Mouse (Mus musculus): ENCODE results near the gene Atf7ip. TPM values are rescaled to one million over a fixed set of nuclear protein-coding genes. Genes with fewer than 3 reads are reported as not detected.

The Atf7ip gene
- polyA plus RNA-seq, 1 experiment from 2014 or later: 14.6 TPM

DNA sequence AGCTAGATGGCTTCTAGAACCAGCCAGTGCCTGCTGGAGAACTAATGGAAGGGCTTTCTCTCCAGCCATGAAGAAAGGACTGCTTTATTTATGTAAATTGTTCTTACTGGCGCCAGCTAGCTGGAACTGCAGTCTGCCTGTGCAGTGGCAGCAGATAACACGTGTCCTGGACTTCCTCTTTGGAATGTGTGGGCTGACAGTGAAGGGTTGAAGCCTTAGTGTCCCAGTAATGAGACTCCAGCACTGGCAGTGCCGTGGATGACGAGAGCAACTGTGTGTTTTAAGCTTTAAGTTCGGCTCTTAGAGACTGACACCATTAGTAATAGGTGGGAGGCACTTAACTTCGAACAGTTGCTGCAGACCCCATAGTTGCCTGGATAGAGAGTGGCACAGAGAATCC lies 37.2 kb downstream of the Atf7ip start:
- Histone ChIP-seq H3K4me3 (replicated peaks) (no peak overlapping the region), H3K36me3 (replicated peaks) (peaks cover 35% of the 10 kb centered on the region), H3K9me3 (replicated peaks) (no peaks in the 10 kb centered on the region), H3K27me3 (no peaks in the 10 kb centered on the region), H3K4me1 (replicated peaks) (peaks cover 38% of the 10 kb centered on the region), H3K27ac (replicated peaks) (peak overlapping the region; percentile 59), H3K9ac (peak overlapping the region; percentile 15; the same call in 1 of the 2 replicates), H3K4me2 (peak overlapping the region; percentile 44)
- WGBS (ENCODE audit: insufficient replicate concordance): 12% methylated on average over 6 of the region's 6 CpGs
- peak; percentile 61 for ATAC-seq (ENCODE audit: insufficient read depth)

DNA sequence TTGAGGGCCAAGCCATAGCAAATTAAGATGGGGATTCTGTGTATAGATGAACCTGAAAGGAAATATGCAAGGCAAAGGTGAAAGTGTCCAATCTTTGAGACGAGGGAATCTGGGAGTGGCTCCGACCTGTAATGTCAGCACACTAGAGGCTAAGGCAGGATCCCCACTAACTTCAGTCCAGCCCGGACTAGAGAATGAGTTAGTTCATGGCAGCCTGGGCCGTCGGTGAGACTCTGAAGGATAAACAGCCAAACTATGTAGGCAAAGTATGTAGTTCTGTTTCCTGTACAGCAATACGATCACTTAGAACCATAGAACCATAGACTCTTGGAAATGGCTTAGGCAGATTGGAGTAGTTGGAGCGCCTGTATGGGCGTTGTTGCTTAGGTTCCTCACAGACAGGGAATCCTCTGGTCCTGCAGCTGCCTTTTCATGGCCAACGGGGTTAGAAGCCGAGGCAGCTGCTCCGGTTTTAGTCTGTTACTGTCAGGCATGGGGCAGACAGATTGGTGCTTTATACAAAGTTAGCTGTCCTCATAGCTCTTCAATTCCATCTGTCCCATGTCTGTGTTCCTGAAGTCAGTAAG lies 39.4 kb downstream of the Atf7ip start:
- Histone ChIP-seq H3K4me2 (no peak overlapping the region), H3K36me3 (replicated peaks) (peaks cover 14% of the 10 kb centered on the region), H3K9me3 (replicated peaks) (no peaks in the 10 kb centered on the region), H3K4me1 (replicated peaks) (peaks cover 52% of the 10 kb centered on the region), H3K4me3 (replicated peaks) (no peak overlapping the region), H3K27ac (replicated peaks) (no peak overlapping the region), H3K27me3 (no peaks in the 10 kb centered on the region), H3K9ac (no peak overlapping the region)
- ATAC-seq (ENCODE audit: insufficient read depth): no peak
- WGBS (ENCODE audit: insufficient replicate concordance): 88% methylated on average over 11 of the region's 11 CpGs

DNA sequence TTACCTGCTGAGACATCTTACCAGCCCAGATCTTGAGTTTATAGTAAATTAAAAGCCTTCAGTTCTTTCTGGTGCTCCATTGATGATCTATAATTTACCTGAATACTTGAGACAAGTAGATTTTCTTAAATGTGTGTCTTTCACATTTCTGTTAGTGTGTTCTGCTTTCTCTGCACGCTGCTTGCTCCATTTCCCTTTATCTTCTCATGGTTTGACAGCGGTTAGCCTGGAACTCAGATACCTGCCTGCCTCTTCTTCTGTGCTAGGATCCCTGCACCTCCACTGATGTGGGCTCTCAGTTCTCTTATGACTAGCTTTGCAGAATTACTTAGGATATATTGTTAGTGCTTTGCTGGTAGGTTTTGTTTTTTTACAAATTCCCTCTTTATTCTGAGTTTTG lies 40.3 kb downstream of the Atf7ip start:
- ATAC-seq (ENCODE audit: insufficient read depth): no peak
- Histone ChIP-seq H3K4me2 (no peak overlapping the region), H3K27ac (replicated peaks) (no peak overlapping the region), H3K36me3 (replicated peaks) (peaks cover 5% of the 10 kb centered on the region; the same call in 1 of the 2 replicates), H3K9me3 (replicated peaks) (no peaks in the 10 kb centered on the region), H3K9ac (no peak overlapping the region), H3K4me1 (replicated peaks) (peaks cover 58% of the 10 kb centered on the region), H3K27me3 (no peaks in the 10 kb centered on the region), H3K4me3 (replicated peaks) (no peak overlapping the region)
- 62% methylated on average over 2 of the region's 2 CpGs for WGBS (ENCODE audit: insufficient replicate concordance)

DNA sequence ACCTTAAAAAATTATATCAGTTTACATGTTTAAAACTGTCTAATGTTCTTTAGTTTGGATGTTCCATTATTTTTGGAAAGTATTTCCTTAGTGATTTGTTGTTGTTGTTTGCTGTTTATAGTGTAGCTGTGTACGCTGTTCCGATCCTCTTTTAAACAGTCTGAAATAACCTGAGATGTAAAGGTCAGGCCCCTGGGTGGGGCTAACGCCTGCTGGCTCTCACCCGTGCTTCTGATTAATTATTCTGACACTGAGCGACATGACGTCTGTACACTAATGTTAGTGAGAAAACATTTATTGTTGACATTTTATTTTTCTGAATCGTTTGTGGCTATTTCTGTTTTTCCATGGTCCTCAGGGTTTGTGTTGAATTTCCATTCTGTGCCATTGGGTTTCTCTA lies 41.0 kb downstream of the Atf7ip start:
- Histone ChIP-seq H3K9me3 (replicated peaks) (no peaks in the 10 kb centered on the region), H3K27ac (replicated peaks) (no peak overlapping the region), H3K4me2 (no peak overlapping the region), H3K9ac (no peak overlapping the region), H3K36me3 (replicated peaks) (no peaks in the 10 kb centered on the region), H3K27me3 (no peaks in the 10 kb centered on the region), H3K4me3 (replicated peaks) (no peak overlapping the region), H3K4me1 (replicated peaks) (peaks cover 52% of the 10 kb centered on the region)
- WGBS (ENCODE audit: insufficient replicate concordance): 68% methylated on average over 7 of the region's 7 CpGs
- no peak for ATAC-seq (ENCODE audit: insufficient read depth)

DNA sequence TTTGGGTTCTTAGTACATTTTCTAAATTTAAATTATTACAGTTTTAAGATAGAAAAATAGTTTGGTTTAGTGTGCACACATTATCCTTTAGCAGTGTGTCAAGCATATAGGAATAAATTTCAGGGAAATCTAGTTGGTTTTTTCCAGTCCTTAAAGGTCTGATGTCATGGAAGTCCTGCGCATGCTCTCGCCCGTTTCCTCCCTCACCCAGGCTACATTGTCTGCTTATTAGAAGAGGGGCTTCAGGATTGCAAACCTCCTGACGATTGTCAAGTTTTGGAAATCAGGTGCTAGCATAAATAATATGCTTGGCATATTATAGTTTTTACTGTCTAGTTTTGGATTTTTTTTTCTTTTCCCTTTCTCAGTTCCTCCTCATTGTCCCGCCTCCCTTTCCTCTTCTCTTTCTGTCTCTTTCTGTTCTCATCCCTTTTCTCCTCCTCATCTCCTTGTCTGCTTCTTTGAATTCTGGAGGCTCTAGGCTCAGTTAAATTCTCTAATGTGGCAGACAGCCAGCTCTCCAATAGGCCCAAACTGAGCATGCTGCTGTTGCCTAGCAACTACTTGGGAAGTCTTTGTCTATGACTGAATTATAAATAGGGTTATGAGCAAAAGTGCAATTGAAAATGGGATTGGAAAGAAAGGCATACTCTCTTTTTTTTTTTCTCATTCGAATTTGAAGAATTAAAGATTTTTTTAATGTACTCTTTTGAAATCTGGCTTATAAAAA lies 42.2 kb downstream of the Atf7ip start:
- no peaks in the 10 kb centered on the region for H3K36me3 ChIP-seq (replicated peaks)
- no peak overlapping the region for H3K27ac ChIP-seq (replicated peaks)
- H3K4me3 ChIP-seq (replicated peaks): no peak overlapping the region
- WGBS (ENCODE audit: insufficient replicate concordance): 78% methylated on average over 6 of the region's 6 CpGs
- H3K4me2 ChIP-seq: no peak overlapping the region
- H3K27me3 ChIP-seq: no peaks in the 10 kb centered on the region
- H3K4me1 ChIP-seq (replicated peaks): peaks cover 51% of the 10 kb centered on the region
- H3K9ac ChIP-seq: no peak overlapping the region
- no peaks in the 10 kb centered on the region for H3K9me3 ChIP-seq (replicated peaks)
- no peak for ATAC-seq (ENCODE audit: insufficient read depth)

DNA sequence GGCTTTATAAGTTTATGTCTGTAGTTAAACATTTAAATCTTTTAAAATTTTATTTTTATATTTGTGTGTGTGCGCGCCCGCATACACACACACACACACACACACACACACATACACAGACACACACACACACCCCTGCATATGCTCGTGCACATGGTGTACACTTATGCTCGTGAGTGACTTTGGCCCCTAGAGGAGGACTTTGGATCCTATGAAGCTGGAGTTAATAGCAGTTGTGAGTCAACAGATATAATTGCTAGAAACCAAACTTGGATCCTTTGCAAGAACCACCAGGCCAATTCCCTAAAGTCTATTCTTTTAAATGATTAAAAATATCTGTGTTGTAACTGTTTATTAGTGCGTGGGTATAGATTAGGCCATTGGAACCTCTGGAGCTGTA lies 42.8 kb downstream of the Atf7ip start:
- H3K4me1 ChIP-seq (replicated peaks): peaks cover 50% of the 10 kb centered on the region

DNA sequence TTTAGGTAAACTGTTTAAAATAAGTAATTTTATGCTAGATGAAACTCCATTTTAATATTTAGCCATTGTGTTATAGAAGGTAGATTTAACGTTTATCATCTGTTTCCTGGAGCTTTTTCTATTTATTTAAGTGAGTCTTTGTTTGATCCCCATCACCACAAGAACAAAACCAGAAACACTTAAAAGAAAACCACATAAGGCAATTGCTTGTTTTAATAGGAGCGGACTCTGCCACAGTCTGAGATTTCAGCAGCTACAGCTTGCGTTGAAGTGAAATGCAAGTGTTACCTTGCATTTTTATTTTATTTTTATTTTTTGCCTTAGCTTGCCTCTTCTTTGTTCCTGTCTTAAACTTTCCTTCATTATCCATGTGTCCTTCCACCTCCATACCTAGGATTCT lies 43.6 kb downstream of the Atf7ip start:
- H3K27me3 ChIP-seq: no peaks in the 10 kb centered on the region
- no peaks in the 10 kb centered on the region for H3K9me3 ChIP-seq (replicated peaks)
- H3K27ac ChIP-seq (replicated peaks): no peak overlapping the region
- H3K4me1 ChIP-seq (replicated peaks): peaks cover 54% of the 10 kb centered on the region
- 82% methylated on average over 3 of the region's 3 CpGs for WGBS (ENCODE audit: insufficient replicate concordance)
- H3K9ac ChIP-seq: no peak overlapping the region
- no peak for ATAC-seq (ENCODE audit: insufficient read depth)
- no peak overlapping the region for H3K4me2 ChIP-seq
- H3K36me3 ChIP-seq (replicated peaks): no peaks in the 10 kb centered on the region
- no peak overlapping the region for H3K4me3 ChIP-seq (replicated peaks)

More for the DNA sequence above, 42.8 kb downstream of the Atf7ip start:
- WGBS (ENCODE audit: insufficient replicate concordance): 74% methylated on average over 6 of the region's 6 CpGs
- H3K4me2 ChIP-seq: no peak overlapping the region
- H3K36me3 ChIP-seq (replicated peaks): no peaks in the 10 kb centered on the region
- no peaks in the 10 kb centered on the region for H3K27me3 ChIP-seq
- H3K27ac ChIP-seq (replicated peaks): no peak overlapping the region
- no peak overlapping the region for H3K4me3 ChIP-seq (replicated peaks)
- no peak for ATAC-seq (ENCODE audit: insufficient read depth)
- H3K9ac ChIP-seq: no peak overlapping the region
- no peaks in the 10 kb centered on the region for H3K9me3 ChIP-seq (replicated peaks)

DNA sequence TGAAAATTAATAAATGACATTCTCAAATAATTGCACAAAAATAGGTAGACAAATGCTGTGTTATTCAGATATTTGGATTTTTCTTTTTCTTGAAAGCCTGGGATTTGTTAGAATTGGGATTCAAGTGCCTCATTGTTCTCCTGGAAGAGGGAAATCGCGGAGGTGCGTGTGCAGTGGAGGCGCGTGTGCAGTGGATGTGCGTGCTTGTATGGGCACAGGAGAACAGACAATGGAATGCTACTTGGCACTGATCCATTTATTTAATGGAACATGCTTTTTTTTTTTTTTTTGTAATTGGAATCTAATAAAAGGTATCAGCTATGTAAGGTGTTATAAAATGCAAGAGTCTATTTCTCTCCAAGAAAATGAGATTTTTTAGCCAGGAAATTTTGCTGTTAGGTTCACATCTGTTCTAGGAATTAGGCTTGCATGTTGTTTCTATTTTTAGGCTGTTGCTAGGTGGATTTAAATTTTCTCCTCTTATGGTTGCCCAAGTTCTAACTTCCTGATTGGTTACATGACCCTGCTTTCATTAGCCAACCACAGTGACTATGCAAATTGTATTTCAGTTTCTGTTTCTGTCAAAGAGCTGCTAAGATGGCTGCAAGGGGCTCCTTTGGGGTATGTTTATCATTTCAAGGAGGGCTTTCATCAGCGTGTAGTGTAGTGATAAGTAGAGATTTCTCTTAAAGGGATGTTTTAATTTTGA lies 44.8 kb downstream of the Atf7ip start:
- H3K27me3 ChIP-seq: no peaks in the 10 kb centered on the region
- H3K9me3 ChIP-seq (replicated peaks): no peaks in the 10 kb centered on the region
- WGBS (ENCODE audit: insufficient replicate concordance): 77% methylated on average over 7 of the region's 7 CpGs
- no peaks in the 10 kb centered on the region for H3K36me3 ChIP-seq (replicated peaks)
- H3K9ac ChIP-seq: no peak overlapping the region
- no peak overlapping the region; the same call in 1 of the 2 replicates for H3K27ac ChIP-seq (replicated peaks)
- peak overlapping the region; percentile 44 for H3K4me2 ChIP-seq
- peak; percentile 57 for ATAC-seq (ENCODE audit: insufficient read depth)
- H3K4me1 ChIP-seq (replicated peaks): peaks cover 55% of the 10 kb centered on the region
- no peak overlapping the region for H3K4me3 ChIP-seq (replicated peaks)

DNA sequence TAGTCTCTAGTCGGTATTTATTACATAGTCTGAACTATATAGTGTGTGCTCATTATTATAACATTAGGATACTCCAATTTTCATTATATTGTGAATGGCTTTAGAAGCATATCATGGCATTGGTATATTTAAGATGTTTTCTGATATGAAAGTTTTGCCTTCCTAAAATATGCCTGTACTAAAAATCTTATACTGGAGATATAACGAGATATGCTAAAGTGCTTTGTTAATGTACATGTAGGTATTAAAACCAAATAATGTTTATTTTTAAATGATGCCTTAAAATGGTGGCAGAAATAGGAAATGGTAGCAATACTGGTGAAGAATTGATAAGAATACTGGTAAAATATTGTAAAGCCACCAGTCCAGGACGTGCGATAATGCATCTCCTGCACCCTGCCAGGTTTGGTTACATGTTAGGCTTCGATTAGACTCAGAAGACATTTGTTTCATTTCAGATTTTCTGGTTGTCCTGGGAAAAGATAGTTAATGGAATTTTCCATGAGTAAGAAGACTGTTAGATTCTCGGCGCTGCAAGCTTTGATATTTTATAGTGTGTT lies 45.7 kb downstream of the Atf7ip start:
- H3K4me3 ChIP-seq (replicated peaks): no peak overlapping the region
- no peaks in the 10 kb centered on the region for H3K9me3 ChIP-seq (replicated peaks)
- ATAC-seq (ENCODE audit: insufficient read depth): no peak
- no peak overlapping the region for H3K4me2 ChIP-seq
- 68% methylated on average over 7 of the region's 7 CpGs for WGBS (ENCODE audit: insufficient replicate concordance)
- H3K9ac ChIP-seq: no peak overlapping the region
- no peak overlapping the region for H3K27ac ChIP-seq (replicated peaks)
- no peaks in the 10 kb centered on the region for H3K27me3 ChIP-seq
- peaks cover 6% of the 10 kb centered on the region; the same call in 1 of the 2 replicates for H3K36me3 ChIP-seq (replicated peaks)
- peaks cover 50% of the 10 kb centered on the region for H3K4me1 ChIP-seq (replicated peaks)

DNA sequence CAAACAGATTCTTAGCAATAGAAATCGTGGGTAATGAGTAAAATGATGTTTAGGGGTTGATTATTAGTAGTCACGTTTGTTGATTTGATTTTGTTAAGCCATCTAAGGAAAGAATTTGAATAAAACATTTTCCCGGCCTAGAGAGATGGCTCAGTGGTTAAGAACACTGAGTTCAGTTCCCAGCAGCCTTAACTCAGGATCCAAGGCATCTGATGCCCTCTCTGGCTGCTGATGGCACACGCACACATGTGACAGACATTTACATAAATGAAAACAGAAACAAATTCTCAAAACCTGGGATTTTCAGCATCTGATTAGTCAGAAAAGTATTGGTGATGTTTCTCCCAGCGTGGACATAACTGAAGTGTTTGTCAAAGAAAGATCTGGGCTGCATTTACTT lies 47.2 kb downstream of the Atf7ip start:
- no peaks in the 10 kb centered on the region for H3K9me3 ChIP-seq (replicated peaks)
- no peak overlapping the region for H3K4me3 ChIP-seq (replicated peaks)
- ATAC-seq (ENCODE audit: insufficient read depth): no peak
- H3K4me2 ChIP-seq: peak overlapping the region; percentile 39
- H3K36me3 ChIP-seq (replicated peaks): peaks cover 16% of the 10 kb centered on the region
- no peaks in the 10 kb centered on the region for H3K27me3 ChIP-seq
- peaks cover 44% of the 10 kb centered on the region for H3K4me1 ChIP-seq (replicated peaks)
- H3K27ac ChIP-seq (replicated peaks): 0 out of 2 replicates have a peak overlapping the region, but pooled peaks have one; percentile 6
- 63% methylated on average over 5 of the region's 5 CpGs for WGBS (ENCODE audit: insufficient replicate concordance)
- no peak overlapping the region for H3K9ac ChIP-seq
